Comparison of ENCODE assay signal across 9 mouse cellular contexts in genomic region chr17:47946921-47947420, GRCm38 (mm10). TPM values are rescaled to one million over a fixed set of nuclear protein-coding genes. Genes with fewer than 3 reads are reported as not detected.
DNase-seq lines count a peak whose midpoint lies in the region; ATAC-seq and TF ChIP-seq lines count a peak whose summit lies in the region.
"Had no signal": no experiment of that assay in that cellular context is flagged by ENCODE, and none has a peak within 500 bp of the region (broad histone marks: within the 10 kb centered on the region; RNA-seq: fewer than 3 reads in every experiment).

No protein-coding gene starts in this region.

- H3K4me2 ChIP-seq in intestine, embryonic 16.5 days (ENCODE audit: low read depth, low read length): peak overlapping the region; percentile 46
- peak overlapping the region; percentile 32 for H3K4me2 ChIP-seq in midbrain, embryonic 12.5 days (replicated peaks)

- in situ Hi-C loops in ES-E14 (cut with MboI; ENCODE audit: low sequenced_read_pairs in 2 of 2, unreplicated experiment in 2 of 2): no loop called here

- WGBS in intestine, embryonic 16.5 days: 9% methylated on average over 14 of the region's 14 CpGs
- 1% methylated on average over 14 of the region's 14 CpGs for WGBS in midbrain, embryonic 12.5 days

- no peaks in the 10 kb centered on the region for H3K36me3 ChIP-seq in ES-E14 (ENCODE audit: control insufficient read depth, insufficient read depth, low read length, poor library complexity, severe bottlenecking)
- no peaks in the 10 kb centered on the region for H3K36me3 ChIP-seq in intestine, embryonic 16.5 days (ENCODE audit: control insufficient read depth, insufficient read depth, low read length)
- H3K36me3 ChIP-seq in midbrain, embryonic 12.5 days: no peaks in the 10 kb centered on the region

- H3K27ac ChIP-seq in ES-E14 (ENCODE audit: insufficient read depth, low read depth, low read length, poor library complexity, severe bottlenecking): peak overlapping the region; percentile 21; the same call in 1 of the 2 replicates
- peak overlapping the region; percentile 57 for H3K27ac ChIP-seq in intestine, embryonic 16.5 days (ENCODE audit: low read length)
- peak overlapping the region; percentile 61 for H3K27ac ChIP-seq in midbrain, embryonic 12.5 days (replicated peaks)
- H3K27ac ChIP-seq: liver, embryonic 14.5 days had no signal

- ATAC-seq in CD4-positive, CD25-positive, alpha-beta regulatory T cell, adult 4 months: no peak
- ATAC-seq in intestine, embryonic 16.5 days: peak; percentile 66
- peak; percentile 63 for ATAC-seq in midbrain, embryonic 12.5 days (ENCODE audit: low FRiP score, low read depth)

- no peaks in the 10 kb centered on the region for H3K27me3 ChIP-seq in intestine, embryonic 16.5 days (replicated peaks; ENCODE audit: control insufficient read depth, insufficient read depth, low read length)
- peaks cover 15% of the 10 kb centered on the region; the same call in 1 of the 2 replicates for H3K27me3 ChIP-seq in midbrain, embryonic 12.5 days

- H3K4me1 ChIP-seq in ES-E14 (ENCODE audit: control insufficient read depth in 2 of 2, insufficient read depth in 2 of 2, low read length in 2 of 2, poor library complexity in 1 of 2): peaks cover 5 to 10% of the 10 kb centered on the region in 2 experiments; a peak in 3 of 4 replicates
- peaks cover 18% of the 10 kb centered on the region for H3K4me1 ChIP-seq in intestine, embryonic 16.5 days (ENCODE audit: control insufficient read depth, insufficient read depth, low read length)
- H3K4me1 ChIP-seq in midbrain, embryonic 12.5 days: peaks cover 25% of the 10 kb centered on the region

- H3K4me3 ChIP-seq in ES-E14 (ENCODE audit: insufficient read depth in 1 of 2, low read depth in 1 of 2, low read length in 2 of 2, poor library complexity in 1 of 2, severe bottlenecking in 1 of 2): peak overlapping the region; percentile 35 to 49; a peak in 3 of 4 replicates
- peak overlapping the region; percentile 20 for H3K4me3 ChIP-seq in intestine, embryonic 16.5 days (ENCODE audit: low read length)
- no peak overlapping the region for H3K4me3 ChIP-seq in midbrain, embryonic 12.5 days

- intact Hi-C loops in gastrocnemius, postnatal 36 days (cut with DNase I): no loop called here
- intact Hi-C loops in left cerebral cortex, postnatal 14 days (cut with DNase I): no loop called here

- H3K9me3 ChIP-seq in ES-E14 (ENCODE audit: control insufficient read depth, insufficient read depth, low read depth, low read length): no peaks in the 10 kb centered on the region
- H3K9me3 ChIP-seq in intestine, embryonic 16.5 days (ENCODE audit: control insufficient read depth, low read length): no peaks in the 10 kb centered on the region
- no peaks in the 10 kb centered on the region for H3K9me3 ChIP-seq in midbrain, embryonic 12.5 days

- peak overlapping the region; percentile 47; the same call in 1 of the 2 replicates for H3K9ac ChIP-seq in ES-E14 (ENCODE audit: insufficient read depth, low read depth, low read length, poor library complexity, severe bottlenecking)
- peak overlapping the region; percentile 56 for H3K9ac ChIP-seq in intestine, embryonic 16.5 days (ENCODE audit: low read depth, low read length)
- 0 out of 2 replicates have a peak overlapping the region, but pooled peaks have one; percentile 15 for H3K9ac ChIP-seq in midbrain, embryonic 12.5 days (replicated peaks)
- H3K9ac ChIP-seq: liver, embryonic 14.5 days had no signal

- peak; percentile 31 for DNase-seq in CD4-positive, CD25-positive, alpha-beta regulatory T cell, adult 2 months (ENCODE audit: low read depth, low spot score)
- DNase-seq in ES-E14 (ENCODE audit: low read depth, low spot score): no peak
- no peak for DNase-seq in gastrocnemius, postnatal 36 days
- no peak for DNase-seq in ovary, adult 18-20 months (ENCODE audit: low spot score)
- no peak for DNase-seq in left cerebral cortex, postnatal 14 days (ENCODE audit: low spot score in 2 of 2)

TF ChIP-seq in ES-E14, 5 proteins besides CTCF, POLR2A, EP300 and RAD21:
- TF ChIP-seq ZNF384 (IDR thresholded peaks at IDR 0.05; ENCODE audit: low read depth, low read length) (no peak), MAFK (IDR thresholded peaks at IDR 0.05; ENCODE audit: insufficient read depth, low read depth, low read length) (no peak)
TF ChIP-seq in ES-E14: peak in this region for 0.

RNA-seq across cellular contexts. Expression of gene Foxp4, which starts 22.5 kb away (rescaled TPM):
- polyA plus RNA-seq in CD4-positive, CD25-positive, alpha-beta regulatory T cell, adult 4 months (2017; shearing (Covaris generic)): 1 to 10 TPM; 2.1 to 4.4 TPM
- total RNA-seq in ES-E14 (2012; rRNA removed): 25.2 and 42.4 TPM in 2 replicates
- 12.5 and 13.6 TPM in 2 replicates for polyA plus RNA-seq in intestine, embryonic 16.5 days (2015; fragmentation: Nextera tagmentation; extraction: Ambion mirVana)
- polyA plus RNA-seq in midbrain, embryonic 12.5 days (2016; fragmentation: Nextera tagmentation; extraction: Ambion mirVana): 34.5 and 35.3 TPM in 2 replicates
- 1 to 10 TPM; 6.1 to 7.0 TPM for total RNA-seq in gastrocnemius, postnatal 36 days (2021)
- total RNA-seq in left cerebral cortex, postnatal 14 days (2021): 10 to 100 TPM; 43.1 to 55.1 TPM
